ENCODE assay signal across 8 mouse cellular contexts in genomic region chr10:81392781-81393185, GRCm38 (mm10). TPM values are rescaled to one million over a fixed set of nuclear protein-coding genes. Genes with fewer than 3 reads are reported as not detected.
A peak's percentile ranks its signal among the peaks of the same experiment; 100 is the strongest.
DNase-seq lines count a peak whose midpoint lies in the region; ATAC-seq lines count a peak whose summit lies in the region.

Gene Smim24, plus strand, starts transcription at chr10:81393051.

- H3K9ac ChIP-seq in heart, embryonic 16.5 days (ENCODE audit: low read length) = peak within 1 kb of the TSS; percentile 69
- H3K9ac ChIP-seq in embryonic facial prominence, embryonic 15.5 days = peak within 1 kb of the TSS; percentile 33
- H3K9ac ChIP-seq in midbrain, embryonic 15.5 days = no peak within 1 kb of the TSS

- peak within 1 kb of the TSS; percentile 46 for H3K4me3 ChIP-seq in heart, embryonic 16.5 days (ENCODE audit: low read length)
- peak within 1 kb of the TSS; percentile 30 for H3K4me3 ChIP-seq in embryonic facial prominence, embryonic 15.5 days (replicated peaks)
- H3K4me3 ChIP-seq in midbrain, embryonic 15.5 days = peak within 1 kb of the TSS; percentile 15; the same call in 1 of the 2 replicates

- ATAC-seq in heart, embryonic 16.5 days (replicated peaks; ENCODE audit: extremely low read depth, insufficient read depth, low FRiP score) = no peak
- no peak for ATAC-seq in embryonic facial prominence, embryonic 15.5 days (ENCODE audit: insufficient number of reproducible peaks, low FRiP score, low TSS enrichment, low read depth)
- ATAC-seq in midbrain, embryonic 15.5 days (replicated peaks) = no peak
- ATAC-seq in cerebellum, adult (ENCODE audit: insufficient number of reproducible peaks, low FRiP score, low TSS enrichment) = no peak

- no peaks in the 10 kb centered on the region for H3K9me3 ChIP-seq in heart, embryonic 16.5 days (replicated peaks; ENCODE audit: control insufficient read depth, low read length)
- no peaks in the 10 kb centered on the region for H3K9me3 ChIP-seq in embryonic facial prominence, embryonic 15.5 days (replicated peaks)
- no peaks in the 10 kb centered on the region for H3K9me3 ChIP-seq in midbrain, embryonic 15.5 days

- H3K27ac ChIP-seq in heart, embryonic 16.5 days (ENCODE audit: low read length) = peak within 1 kb of the TSS; percentile 49
- H3K27ac ChIP-seq in embryonic facial prominence, embryonic 15.5 days (replicated peaks) = peak within 1 kb of the TSS; percentile 60
- H3K27ac ChIP-seq in midbrain, embryonic 15.5 days = no peak within 1 kb of the TSS

- 56% methylated on average over 14 of the region's 14 CpGs for WGBS in heart, embryonic 16.5 days
- 62% methylated on average over 14 of the region's 14 CpGs for WGBS in embryonic facial prominence, embryonic 15.5 days
- WGBS in midbrain, embryonic 15.5 days = 64% methylated on average over 14 of the region's 14 CpGs

- no peaks in the 10 kb centered on the region for H3K27me3 ChIP-seq in heart, embryonic 16.5 days (ENCODE audit: control insufficient read depth, insufficient read depth, low read length)
- H3K27me3 ChIP-seq in embryonic facial prominence, embryonic 15.5 days = no peaks in the 10 kb centered on the region
- no peaks in the 10 kb centered on the region for H3K27me3 ChIP-seq in midbrain, embryonic 15.5 days (replicated peaks)

- peak within 1 kb of the TSS; percentile 74 for H3K4me2 ChIP-seq in heart, embryonic 16.5 days (ENCODE audit: low read depth, low read length)
- H3K4me2 ChIP-seq in embryonic facial prominence, embryonic 15.5 days (replicated peaks) = peak within 1 kb of the TSS; percentile 61
- peak within 1 kb of the TSS; percentile 36 for H3K4me2 ChIP-seq in midbrain, embryonic 15.5 days

- H3K36me3 ChIP-seq in heart, embryonic 16.5 days (ENCODE audit: control insufficient read depth, insufficient read depth) = peaks cover 5% of the 10 kb centered on the region
- peaks cover 30% of the 10 kb centered on the region for H3K36me3 ChIP-seq in embryonic facial prominence, embryonic 15.5 days
- peaks cover 3% of the 10 kb centered on the region; the same call in 1 of the 2 replicates for H3K36me3 ChIP-seq in midbrain, embryonic 15.5 days (replicated peaks)

- peaks cover 13% of the 10 kb centered on the region for H3K4me1 ChIP-seq in heart, embryonic 16.5 days (ENCODE audit: control insufficient read depth, insufficient read depth, low read length)
- H3K4me1 ChIP-seq in embryonic facial prominence, embryonic 15.5 days = peaks cover 43% of the 10 kb centered on the region
- peaks cover 23% of the 10 kb centered on the region for H3K4me1 ChIP-seq in midbrain, embryonic 15.5 days

- DNase-seq in heart, adult 11 months = no peak
- DNase-seq in kidney, adult 9 months = peak; percentile 89
- DNase-seq in cerebellum, postnatal 36 days = no peak
- no peak for DNase-seq in adrenal gland, postnatal 36 days

RNA-seq across cellular contexts. Expression of gene Smim24, which starts in this region (rescaled TPM):
- 5.0 and 9.2 TPM in 2 replicates for polyA plus RNA-seq in heart, embryonic 16.5 days (2015; fragmentation: Nextera tagmentation; extraction: Ambion mirVana)
- polyA plus RNA-seq in embryonic facial prominence, embryonic 15.5 days (2015; fragmentation: Nextera tagmentation; extraction: Ambion mirVana) = 5.0 and 8.3 TPM in 2 replicates
- 1.4 and 1.6 TPM in 2 replicates for polyA plus RNA-seq in midbrain, embryonic 15.5 days (2015; fragmentation: Nextera tagmentation; extraction: Ambion mirVana)
- 1 to 10 TPM; 1.2 to 1.6 TPM for total RNA-seq in adrenal gland, postnatal 36 days (2021)
